Mouse (Mus musculus): ENCODE results near the gene Mpped2. TPM values are rescaled to one million over a fixed set of nuclear protein-coding genes. Genes with fewer than 3 reads are reported as not detected.

Gene Mpped2
- polyA plus RNA-seq, 1 experiment from 2014 or later, result 5.8 TPM

GRCm38 (mm10) chr2:106719434-106719833 is 26.4 kb downstream of the Mpped2 start:
- H3K4me3 ChIP-seq (ENCODE audit: low read depth, low read length), result no peak overlapping the region
- H3K9me3 ChIP-seq (ENCODE audit: control insufficient read depth, low read length), result no peaks in the 10 kb centered on the region
- no peaks in the 10 kb centered on the region for H3K36me3 ChIP-seq (ENCODE audit: control insufficient read depth, insufficient read depth, low read length)
- ATAC-seq (ENCODE audit: low FRiP score, low TSS enrichment) (no peak), DNase-seq (ENCODE audit: low spot score) (no peak)
- no peaks in the 10 kb centered on the region for H3K27me3 ChIP-seq (ENCODE audit: control insufficient read depth, insufficient read depth, low read length)
- TF ChIP-seq EP300 (optimal IDR thresholded peaks at IDR 0.05) (no peak), CTCF (IDR thresholded peaks at IDR 0.05; ENCODE audit: low read depth) (no peak)
- no peak overlapping the region for H3K4me2 ChIP-seq (replicated peaks; ENCODE audit: low read depth)
- WGBS, result 68% methylated on average over 3 of the region's 3 CpGs
- no peak overlapping the region for H3K9ac ChIP-seq (ENCODE audit: low read length)
- no peak overlapping the region for H3K27ac ChIP-seq (replicated peaks)
- no peaks in the 10 kb centered on the region for H3K4me1 ChIP-seq (replicated peaks; ENCODE audit: control insufficient read depth, insufficient read depth)

GRCm38 (mm10) chr2:106720644-106721043 is 27.6 kb downstream of the Mpped2 start:
- no peaks in the 10 kb centered on the region for H3K9me3 ChIP-seq (ENCODE audit: control insufficient read depth, low read length)
- WGBS, result 68% methylated on average over 5 of the region's 5 CpGs
- no peak for ATAC-seq (ENCODE audit: low FRiP score, low TSS enrichment)

DNA sequence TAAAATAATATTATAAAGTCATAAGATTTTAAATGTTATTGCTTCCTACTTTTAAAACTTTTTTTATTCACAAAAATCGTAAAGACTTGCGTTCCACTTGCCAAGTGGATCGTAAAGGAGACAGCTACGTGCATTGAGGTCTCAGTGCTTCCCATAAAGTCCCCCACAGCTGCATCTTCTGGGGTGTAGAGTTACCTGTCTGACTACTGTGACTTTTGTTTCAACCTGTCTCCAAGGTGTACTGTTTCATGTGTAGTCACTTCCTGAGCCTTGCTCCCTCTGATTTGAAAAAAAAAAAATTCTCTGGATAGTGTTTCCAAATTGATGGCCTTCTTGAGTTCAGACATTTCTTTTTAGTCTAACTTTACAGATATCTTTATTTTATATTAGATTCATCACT is 29.0 kb downstream of the Mpped2 start:
- DNase-seq (ENCODE audit: low spot score) (no peak), ATAC-seq (ENCODE audit: low FRiP score, low TSS enrichment) (no peak)
- 85% methylated on average over 4 of the region's 4 CpGs for WGBS
- no peak for TF ChIP-seq CTCF (IDR thresholded peaks at IDR 0.05; ENCODE audit: low read depth)
- TF ChIP-seq EP300 (optimal IDR thresholded peaks at IDR 0.05), result no peak
- no peaks in the 10 kb centered on the region for H3K9me3 ChIP-seq (ENCODE audit: control insufficient read depth, low read length)
- H3K36me3 ChIP-seq (ENCODE audit: control insufficient read depth, insufficient read depth, low read length), result no peaks in the 10 kb centered on the region
- H3K4me3 ChIP-seq (ENCODE audit: low read depth, low read length), result no peak overlapping the region
- no peaks in the 10 kb centered on the region for H3K4me1 ChIP-seq (replicated peaks; ENCODE audit: control insufficient read depth, insufficient read depth)
- no peaks in the 10 kb centered on the region for H3K27me3 ChIP-seq (ENCODE audit: control insufficient read depth, insufficient read depth, low read length)
- no peak overlapping the region for H3K4me2 ChIP-seq (replicated peaks; ENCODE audit: low read depth)
- H3K9ac ChIP-seq (ENCODE audit: low read length), result no peak overlapping the region
- H3K27ac ChIP-seq (replicated peaks), result no peak overlapping the region

More at GRCm38 (mm10) chr2:106720644-106721043, 27.6 kb downstream of the Mpped2 start:
- H3K4me1 ChIP-seq (replicated peaks; ENCODE audit: control insufficient read depth, insufficient read depth), result no peaks in the 10 kb centered on the region
- no peak overlapping the region for H3K27ac ChIP-seq (replicated peaks)
- no peak overlapping the region for H3K4me2 ChIP-seq (replicated peaks; ENCODE audit: low read depth)
- TF ChIP-seq CTCF (IDR thresholded peaks at IDR 0.05; ENCODE audit: low read depth) (no peak), EP300 (optimal IDR thresholded peaks at IDR 0.05) (no peak)
- no peak for DNase-seq (ENCODE audit: low spot score)
- H3K9ac ChIP-seq (ENCODE audit: low read length), result no peak overlapping the region
- H3K4me3 ChIP-seq (ENCODE audit: low read depth, low read length), result no peak overlapping the region
- H3K36me3 ChIP-seq (ENCODE audit: control insufficient read depth, insufficient read depth, low read length), result no peaks in the 10 kb centered on the region
- H3K27me3 ChIP-seq (ENCODE audit: control insufficient read depth, insufficient read depth, low read length), result no peaks in the 10 kb centered on the region

DNA sequence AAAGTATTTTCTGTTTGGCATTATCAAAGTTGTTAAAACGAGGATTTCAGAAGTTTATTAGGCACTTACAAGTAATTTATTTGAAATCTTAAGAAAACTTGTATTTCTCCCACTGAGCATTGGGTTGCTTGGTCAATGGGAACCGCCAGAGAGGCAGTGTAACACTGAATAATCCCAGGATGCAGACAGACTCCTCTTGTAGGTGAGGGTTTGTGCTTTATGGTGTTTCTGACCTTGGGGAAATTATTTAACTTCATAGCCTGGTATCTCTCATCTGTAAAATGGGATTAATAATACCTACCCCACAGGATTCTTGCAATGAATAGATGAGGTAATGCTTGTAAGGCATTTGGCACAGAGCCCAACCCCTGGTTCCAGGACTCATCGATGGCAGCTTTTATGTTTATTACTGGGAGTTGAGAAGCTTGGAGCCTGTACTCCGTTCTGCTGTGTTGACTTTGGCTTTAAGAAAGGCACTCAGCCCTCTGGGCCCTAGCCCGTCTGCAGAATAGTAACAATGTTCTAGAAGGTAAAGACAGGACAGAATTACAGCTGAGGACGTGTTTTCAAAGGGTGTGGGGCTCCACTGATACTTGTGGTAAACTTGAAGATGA is 37.0 kb downstream of the Mpped2 start:
- Histone ChIP-seq H3K4me2 (replicated peaks; ENCODE audit: low read depth) (no peak overlapping the region), H3K9ac (ENCODE audit: low read length) (no peak overlapping the region), H3K4me3 (ENCODE audit: low read depth, low read length) (no peak overlapping the region), H3K4me1 (replicated peaks; ENCODE audit: control insufficient read depth, insufficient read depth) (no peaks in the 10 kb centered on the region), H3K36me3 (ENCODE audit: control insufficient read depth, insufficient read depth, low read length) (no peaks in the 10 kb centered on the region), H3K27ac (replicated peaks) (no peak overlapping the region), H3K9me3 (ENCODE audit: control insufficient read depth, low read length) (no peaks in the 10 kb centered on the region), H3K27me3 (ENCODE audit: control insufficient read depth, insufficient read depth, low read length) (no peaks in the 10 kb centered on the region)
- no peak for DNase-seq (ENCODE audit: low spot score)
- no peak for ATAC-seq (ENCODE audit: low FRiP score, low TSS enrichment)
- no peak for TF ChIP-seq CTCF (IDR thresholded peaks at IDR 0.05; ENCODE audit: low read depth)
- no peak for TF ChIP-seq EP300 (optimal IDR thresholded peaks at IDR 0.05)
- WGBS, result 50% methylated on average over 6 of the region's 6 CpGs

GRCm38 (mm10) chr2:106730608-106731007 is 37.5 kb downstream of the Mpped2 start:
- WGBS, result 73% methylated on average over 8 of the region's 8 CpGs
- DNase-seq (ENCODE audit: low spot score) (no peak), ATAC-seq (ENCODE audit: low FRiP score, low TSS enrichment) (no peak)
- no peak for TF ChIP-seq CTCF (IDR thresholded peaks at IDR 0.05; ENCODE audit: low read depth)
- no peak for TF ChIP-seq EP300 (optimal IDR thresholded peaks at IDR 0.05)
- H3K4me1 ChIP-seq (replicated peaks; ENCODE audit: control insufficient read depth, insufficient read depth), result no peaks in the 10 kb centered on the region
- no peaks in the 10 kb centered on the region for H3K27me3 ChIP-seq (ENCODE audit: control insufficient read depth, insufficient read depth, low read length)
- no peak overlapping the region for H3K9ac ChIP-seq (ENCODE audit: low read length)
- H3K4me3 ChIP-seq (ENCODE audit: low read depth, low read length), result no peak overlapping the region
- no peaks in the 10 kb centered on the region for H3K36me3 ChIP-seq (ENCODE audit: control insufficient read depth, insufficient read depth, low read length)
- no peak overlapping the region for H3K4me2 ChIP-seq (replicated peaks; ENCODE audit: low read depth)
- H3K9me3 ChIP-seq (ENCODE audit: control insufficient read depth, low read length), result no peaks in the 10 kb centered on the region
- H3K27ac ChIP-seq (replicated peaks), result no peak overlapping the region

- H3K4me3 ChIP-seq (ENCODE audit: low read depth, low read length), result no peak overlapping the region
- no peaks in the 10 kb centered on the region for H3K4me1 ChIP-seq (replicated peaks; ENCODE audit: control insufficient read depth, insufficient read depth)
- no peak overlapping the region for H3K27ac ChIP-seq (replicated peaks)
- DNase-seq (ENCODE audit: low spot score) (no peak), ATAC-seq (ENCODE audit: low FRiP score, low TSS enrichment) (no peak)
- no peaks in the 10 kb centered on the region for H3K36me3 ChIP-seq (ENCODE audit: control insufficient read depth, insufficient read depth, low read length)
- no peak overlapping the region for H3K4me2 ChIP-seq (replicated peaks; ENCODE audit: low read depth)
- H3K9ac ChIP-seq (ENCODE audit: low read length), result no peak overlapping the region
- no peaks in the 10 kb centered on the region for H3K9me3 ChIP-seq (ENCODE audit: control insufficient read depth, low read length)
- H3K27me3 ChIP-seq (ENCODE audit: control insufficient read depth, insufficient read depth, low read length), result no peaks in the 10 kb centered on the region
- 77% methylated on average over 4 of the region's 4 CpGs for WGBS
- TF ChIP-seq CTCF (IDR thresholded peaks at IDR 0.05; ENCODE audit: low read depth) (no peak), EP300 (optimal IDR thresholded peaks at IDR 0.05) (no peak)
These were observed 38.4 kb downstream of the Mpped2 start for GRCm38 (mm10) chr2:106731478-106731877.
